Comparison of ENCODE assay signal across 11 mouse cellular contexts in genomic region chr1:60746153-60746552, GRCm38 (mm10). TPM values are rescaled to one million over a fixed set of nuclear protein-coding genes. Genes with fewer than 3 reads are reported as not detected.
DNase-seq lines count a peak whose midpoint lies in the region; ATAC-seq and TF ChIP-seq lines count a peak whose summit lies in the region.
"Had no signal": no experiment of that assay in that cellular context is flagged by ENCODE, and none has a peak within 500 bp of the region (broad histone marks: within the 10 kb centered on the region; RNA-seq: fewer than 3 reads in every experiment).

No protein-coding gene starts in this region.

- ATAC-seq in heart, embryonic 16.5 days (replicated peaks; ENCODE audit: extremely low read depth, insufficient read depth, low FRiP score), result peak; percentile 78
- ATAC-seq in CD4-positive, CD25-positive, alpha-beta regulatory T cell, adult 4 months, result peak; percentile 87
- ATAC-seq in neural tube, embryonic 15.5 days (ENCODE audit: low FRiP score), result no peak
- ATAC-seq: midbrain, embryonic 16.5 days had no signal

- 0 out of 2 replicates have a peak, but pooled peaks have one; percentile 23 for TF ChIP-seq POLR2A in small intestine, adult 2 months (IDR thresholded peaks at IDR 0.05; ENCODE audit: low read depth, low read length)

- TF ChIP-seq CTCF in small intestine, adult 2 months (IDR thresholded peaks at IDR 0.05; ENCODE audit: extremely low read depth, insufficient read length, insufficient replicate concordance, low read depth, low read length), result no peak

- H3K27ac ChIP-seq in heart, embryonic 16.5 days (ENCODE audit: low read length), result peak overlapping the region; percentile 67
- H3K27ac ChIP-seq in small intestine, adult 2 months (ENCODE audit: insufficient read depth, low read depth, low read length), result no peak overlapping the region
- H3K27ac ChIP-seq in neural tube, embryonic 15.5 days (replicated peaks), result no peak overlapping the region
- H3K27ac ChIP-seq: forebrain, embryonic 12.5 days had no signal

- 52% methylated on average over 2 of the region's 2 CpGs for WGBS in heart, embryonic 16.5 days
- WGBS in small intestine, adult 2 months, result 67% methylated on average over 2 of the region's 2 CpGs
- 55% methylated on average over 2 of the region's 2 CpGs for WGBS in neural tube, embryonic 15.5 days

- no peak overlapping the region for H3K4me2 ChIP-seq in heart, embryonic 16.5 days (ENCODE audit: low read depth, low read length)
- H3K4me2 ChIP-seq in neural tube, embryonic 15.5 days, result no peak overlapping the region
- H3K4me2 ChIP-seq: forebrain, embryonic 12.5 days had no signal

- no peaks in the 10 kb centered on the region for H3K9me3 ChIP-seq in heart, embryonic 16.5 days (replicated peaks; ENCODE audit: control insufficient read depth, low read length)
- H3K9me3 ChIP-seq in neural tube, embryonic 15.5 days (replicated peaks), result no peaks in the 10 kb centered on the region
- H3K9me3 ChIP-seq: forebrain, embryonic 12.5 days had no signal

- DNase-seq in heart, postnatal 10 days, result no peak
- DNase-seq in induced T-regulatory cell, adult 2 months (ENCODE audit: low read depth), result peak; percentile 95
- no peak for DNase-seq in layer of hippocampus, postnatal 25 days (ENCODE audit: extremely low spot score in 1 of 2, low spot score in 1 of 2)
- no peak for DNase-seq in right cerebral cortex, postnatal 14 days
- DNase-seq: right cerebral cortex, postnatal 25 days had no signal

- H3K36me3 ChIP-seq in heart, embryonic 16.5 days (ENCODE audit: control insufficient read depth, insufficient read depth), result no peaks in the 10 kb centered on the region
- H3K36me3 ChIP-seq in small intestine, adult 2 months (ENCODE audit: control insufficient read depth, insufficient read depth, low read length), result no peaks in the 10 kb centered on the region
- H3K36me3 ChIP-seq in neural tube, embryonic 15.5 days, result no peaks in the 10 kb centered on the region
- H3K36me3 ChIP-seq: forebrain, embryonic 12.5 days had no signal

- no peak overlapping the region for H3K9ac ChIP-seq in heart, embryonic 16.5 days (ENCODE audit: low read length)
- H3K9ac ChIP-seq in neural tube, embryonic 15.5 days (replicated peaks), result no peak overlapping the region
- H3K9ac ChIP-seq: forebrain, embryonic 12.5 days had no signal

- peaks cover 22% of the 10 kb centered on the region for H3K4me1 ChIP-seq in heart, embryonic 16.5 days (ENCODE audit: control insufficient read depth, insufficient read depth, low read length)
- no peaks in the 10 kb centered on the region for H3K4me1 ChIP-seq in small intestine, adult 2 months (ENCODE audit: control insufficient read depth, insufficient read depth, insufficient read length, low read length)
- no peaks in the 10 kb centered on the region for H3K4me1 ChIP-seq in neural tube, embryonic 15.5 days
- H3K4me1 ChIP-seq: forebrain, embryonic 12.5 days had no signal

- H3K4me3 ChIP-seq in heart, embryonic 16.5 days (ENCODE audit: low read length), result no peak overlapping the region
- H3K4me3 ChIP-seq in small intestine, adult 2 months (ENCODE audit: low read depth, low read length), result no peak overlapping the region
- H3K4me3 ChIP-seq in neural tube, embryonic 15.5 days (replicated peaks), result no peak overlapping the region
- H3K4me3 ChIP-seq: forebrain, embryonic 12.5 days had no signal

- intact Hi-C loops in heart, postnatal 10 days (cut with DNase I), result no loop called here

- no peaks in the 10 kb centered on the region for H3K27me3 ChIP-seq in heart, embryonic 16.5 days (ENCODE audit: control insufficient read depth, insufficient read depth, low read length)
- H3K27me3 ChIP-seq in small intestine, adult 2 months (ENCODE audit: control insufficient read depth, insufficient read depth, low read length), result no peaks in the 10 kb centered on the region
- no peaks in the 10 kb centered on the region for H3K27me3 ChIP-seq in neural tube, embryonic 15.5 days (replicated peaks)
- H3K27me3 ChIP-seq: forebrain, embryonic 12.5 days had no signal

RNA-seq across cellular contexts. Expression of gene Cd28, which starts 29.6 kb away (rescaled TPM):
- polyA plus RNA-seq in heart, embryonic 16.5 days (2015; fragmentation: Nextera tagmentation; extraction: Ambion mirVana), result 0.81 and 3.7 TPM in 2 replicates
- 1 to 10 TPM; 2.4 to 2.7 TPM for total RNA-seq in heart, postnatal 10 days (2021)
- 100 to 1,000 TPM; 276 to 286 TPM for polyA plus RNA-seq in CD4-positive, CD25-positive, alpha-beta regulatory T cell, adult 4 months (2017; shearing (Covaris generic))
- 0.14 and 0.65 TPM in 2 replicates for polyA plus RNA-seq in small intestine, adult 2 months (2012; rRNA removed)
- polyA plus RNA-seq in neural tube, embryonic 15.5 days (2015; fragmentation: Nextera tagmentation; extraction: Ambion mirVana), result 0.18 and 1.2 TPM in 2 replicates
- under 1 TPM; 0.05 to 0.16 TPM for total RNA-seq in layer of hippocampus, postnatal 25 days (2021)

Comparison
In these comparisons a context has a peak if more than half of its experiments do, and no peak if none do; other contexts are left out.
1. RNA of gene Cd28, which starts 29.6 kb away (polyA plus RNA-seq): 276 to 286 TPM in CD4-positive, CD25-positive, alpha-beta regulatory T cell, adult 4 months; 0.81 to 3.7 TPM in heart, embryonic 16.5 days, 0.14 to 0.65 TPM in small intestine, adult 2 months and 0.18 to 1.2 TPM in neural tube, embryonic 15.5 days; every median in the first group is over 10 times any median in the second.